Mouse (Mus musculus) cerebellum, adult 11-12 months (tissue): ENCODE measurements around the gene Shisa4.
A peak's percentile ranks its signal among the peaks of the same experiment; 100 is the strongest.
"Not testable (repeated sequence)": the region's sequence is repeated elsewhere in the genome, so short reads cannot be mapped to it uniquely, and the experiment has no call there.

Experiments
- DNase-seq: peaks from one replicate; pipeline ENCODE4 v3.0.0; 2022

Shisa4 gene

DNA sequence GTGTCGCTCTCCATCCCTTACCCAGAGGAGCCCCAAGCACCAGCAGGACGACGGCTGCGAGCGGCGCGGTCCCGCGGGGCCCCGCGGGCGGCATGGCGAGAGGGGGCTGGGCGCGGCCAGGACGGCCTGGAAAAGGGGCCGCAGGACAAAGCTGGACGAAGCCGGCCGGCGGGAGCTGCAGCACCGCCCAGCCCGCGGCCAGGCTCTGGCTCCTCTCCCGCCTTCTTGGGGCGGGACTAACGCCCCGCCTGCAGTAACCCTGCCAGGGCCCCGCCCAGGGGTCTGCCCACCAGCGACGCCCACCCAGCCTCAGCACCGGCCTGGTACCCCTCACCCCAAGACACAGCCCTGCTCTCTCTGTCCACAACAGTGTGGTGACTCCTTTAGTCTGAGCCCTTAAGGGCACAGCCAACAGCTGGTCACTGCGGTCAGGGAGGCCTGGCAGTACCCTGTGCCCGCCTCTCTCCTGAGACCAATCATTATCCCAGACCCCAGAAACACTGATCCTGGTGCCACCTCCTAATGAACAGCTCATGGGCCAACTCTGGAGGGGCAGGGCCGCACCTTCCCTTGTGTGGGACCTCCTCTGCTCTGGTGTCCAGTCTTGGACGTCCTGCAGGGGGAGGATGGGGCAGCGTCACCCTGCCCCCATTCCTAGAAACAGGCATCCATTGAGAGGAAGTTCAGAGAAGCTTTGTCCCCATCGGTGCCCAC lies at the start of gene Shisa4:
Gene Shisa4, minus strand, starts transcription at position 370 of the 714 bp plus-strand sequence.
- DNase-seq: peak; percentile 82

DNA sequence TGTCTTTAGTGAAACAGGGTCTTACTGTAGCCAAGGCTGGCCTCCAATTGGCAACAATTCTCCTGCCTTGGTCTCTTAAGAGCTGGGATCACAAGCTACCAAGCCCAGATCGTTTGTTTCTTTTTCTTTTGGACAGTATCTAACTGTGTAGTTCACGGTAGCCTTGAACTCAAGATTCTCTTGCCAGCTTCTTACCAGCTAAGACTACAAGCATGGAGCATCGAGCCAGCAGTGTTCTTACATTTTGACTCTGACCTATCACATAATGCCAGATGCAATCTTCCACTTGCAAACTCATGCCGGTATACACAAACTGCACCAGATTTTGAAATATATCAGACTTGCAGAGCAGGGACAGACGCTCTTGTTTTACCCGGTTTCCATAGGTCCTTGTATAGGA lies 47.7 kb upstream of the Shisa4 start:
- DNase-seq: no peak

DNA sequence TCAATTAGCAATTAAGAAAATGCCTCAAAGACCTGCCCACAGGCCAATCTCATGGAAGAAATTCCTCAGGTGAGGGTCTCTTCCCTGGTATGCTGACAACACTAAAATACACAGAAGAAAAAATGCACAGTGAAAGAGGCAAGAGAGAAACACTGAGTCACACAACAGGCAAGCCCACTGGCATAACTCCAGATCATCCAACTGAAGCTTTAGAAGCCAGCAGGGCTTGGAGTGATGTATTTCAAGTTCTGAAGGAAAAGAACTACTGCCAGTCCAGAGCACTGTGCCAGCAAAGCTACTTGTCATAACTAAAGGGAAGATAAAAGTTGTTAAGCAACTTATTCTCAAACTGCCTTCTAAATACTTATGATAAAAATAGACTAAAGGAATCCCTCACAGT lies 39.0 kb upstream of the Shisa4 start:
- DNase-seq: no peak

DNA sequence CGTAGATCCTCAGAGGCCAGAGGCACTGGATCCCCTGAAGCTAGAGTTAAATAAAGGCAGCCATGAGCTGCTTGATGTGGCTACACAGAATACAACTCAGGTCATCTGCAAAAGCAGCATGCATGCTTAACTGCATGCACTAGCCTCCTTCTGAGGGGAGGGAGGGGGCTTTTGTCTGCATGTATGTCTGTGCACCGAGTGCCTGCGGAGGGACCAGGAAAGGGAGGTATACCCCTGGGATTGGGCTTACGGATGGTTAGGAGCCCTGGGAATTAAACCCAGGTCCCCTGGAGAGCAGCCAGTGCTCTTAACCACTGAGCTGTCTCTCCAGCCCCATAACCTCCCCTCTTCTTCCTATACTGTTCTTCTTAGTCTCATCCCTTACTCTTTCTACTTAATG lies 37.1 kb upstream of the Shisa4 start:
- no peak for DNase-seq

DNA sequence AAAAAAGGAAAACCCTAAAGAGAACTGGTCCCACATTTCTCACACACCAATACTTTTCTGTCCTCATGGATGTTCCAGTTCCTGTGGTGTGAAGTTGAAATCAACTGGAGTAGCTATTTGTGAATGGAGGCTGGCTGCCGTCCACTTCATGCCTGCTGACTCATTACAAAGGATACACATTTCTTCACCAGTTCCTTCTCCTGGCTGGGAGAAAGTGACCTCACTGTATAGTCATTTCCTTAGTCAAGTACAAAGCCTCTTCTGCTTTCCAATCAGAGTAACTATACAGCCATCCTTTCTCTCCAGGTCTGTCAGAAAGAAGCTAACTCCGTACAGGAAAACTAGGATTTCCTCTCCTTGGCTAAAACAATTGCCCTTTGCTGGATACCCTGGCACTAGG lies 35.9 kb upstream of the Shisa4 start:
- DNase-seq: no peak

DNA sequence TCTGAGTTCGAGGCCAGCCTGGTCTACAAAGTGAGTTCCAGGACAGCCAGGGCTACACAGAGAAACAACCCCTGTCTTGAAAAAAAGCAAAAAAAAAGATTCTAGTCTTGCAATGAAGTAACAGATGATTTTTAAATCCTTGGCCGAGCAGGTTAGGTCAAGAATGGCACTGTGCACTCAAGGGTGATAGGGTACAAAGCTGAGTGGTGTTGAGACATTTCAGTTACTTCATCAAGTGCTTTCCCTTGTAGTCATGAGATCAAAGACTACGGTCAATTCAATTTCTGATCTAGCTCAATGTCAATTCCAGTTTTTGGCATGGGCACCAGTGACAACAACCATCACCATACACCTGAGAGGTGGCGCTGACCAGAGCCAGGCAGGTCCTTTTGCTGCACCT lies 33.9 kb upstream of the Shisa4 start:
- no peak for DNase-seq

DNA sequence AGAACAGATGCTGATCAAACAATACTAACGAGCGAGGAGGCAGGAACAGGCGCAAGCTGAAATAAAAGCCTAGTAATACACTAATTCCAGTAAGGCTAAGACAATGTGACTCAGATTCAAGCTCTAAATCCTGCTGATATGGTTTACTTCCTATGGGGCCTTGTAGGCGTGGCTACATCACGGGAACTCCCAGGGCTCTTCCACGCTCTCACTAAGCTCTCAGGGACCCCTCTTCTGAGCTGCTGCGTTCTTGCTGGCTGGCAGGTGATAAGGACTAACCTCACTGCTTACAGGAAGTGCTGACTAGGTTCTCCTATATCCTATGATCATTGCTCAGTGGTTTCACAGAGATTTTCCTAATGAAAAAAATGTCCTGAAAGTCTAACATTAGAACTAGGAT lies 30.3 kb upstream of the Shisa4 start:
- no peak for DNase-seq

DNA sequence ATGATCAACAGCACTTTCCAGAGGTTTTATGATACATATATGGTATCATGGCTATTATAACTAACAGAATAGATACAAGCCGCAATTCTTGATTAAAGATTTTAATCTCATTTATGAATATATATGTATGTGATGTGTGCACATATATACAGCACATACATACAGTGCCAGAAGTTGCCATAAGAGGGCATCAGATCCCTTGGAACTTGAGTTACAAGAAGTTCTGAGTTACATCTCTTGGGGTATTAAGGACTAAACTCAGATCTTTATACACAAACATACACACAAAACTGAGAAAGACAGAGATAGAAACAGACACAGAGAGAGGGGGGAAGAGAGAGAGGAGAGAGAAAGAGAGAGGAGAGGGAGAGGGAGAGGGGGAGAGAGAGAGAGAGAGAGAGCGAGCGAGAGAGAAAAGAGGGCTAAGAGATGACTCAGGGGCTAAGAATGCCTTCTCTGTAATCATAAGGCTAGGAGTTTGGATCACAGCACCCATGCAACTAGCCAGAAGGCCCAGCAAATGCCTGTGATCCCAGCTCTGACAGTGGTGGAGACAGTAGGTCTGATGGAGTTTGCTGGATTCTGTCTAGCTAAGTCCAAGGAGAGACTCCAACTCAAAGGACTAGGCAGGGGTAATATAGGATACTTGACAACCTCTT lies 26.5 kb upstream of the Shisa4 start:
- DNase-seq: no peak

DNA sequence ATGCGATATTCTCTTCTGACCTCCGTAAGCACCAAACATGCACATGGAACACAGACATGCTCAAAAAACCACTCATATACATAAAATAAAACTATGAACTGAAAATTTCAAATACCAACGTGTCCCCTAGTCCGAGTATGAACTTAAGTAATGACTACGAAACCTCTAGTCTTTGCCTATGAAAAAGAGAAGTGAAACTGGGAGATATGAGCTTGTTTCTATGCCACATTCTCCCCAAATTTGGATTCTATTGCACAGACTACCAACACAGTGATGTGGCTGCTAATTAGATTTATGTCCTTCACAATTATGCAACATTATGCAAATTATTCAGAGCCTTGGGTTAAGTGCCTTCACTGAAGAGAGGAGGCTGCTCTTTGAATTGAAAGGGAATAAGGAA lies 24.4 kb upstream of the Shisa4 start:
- no peak for DNase-seq

DNA sequence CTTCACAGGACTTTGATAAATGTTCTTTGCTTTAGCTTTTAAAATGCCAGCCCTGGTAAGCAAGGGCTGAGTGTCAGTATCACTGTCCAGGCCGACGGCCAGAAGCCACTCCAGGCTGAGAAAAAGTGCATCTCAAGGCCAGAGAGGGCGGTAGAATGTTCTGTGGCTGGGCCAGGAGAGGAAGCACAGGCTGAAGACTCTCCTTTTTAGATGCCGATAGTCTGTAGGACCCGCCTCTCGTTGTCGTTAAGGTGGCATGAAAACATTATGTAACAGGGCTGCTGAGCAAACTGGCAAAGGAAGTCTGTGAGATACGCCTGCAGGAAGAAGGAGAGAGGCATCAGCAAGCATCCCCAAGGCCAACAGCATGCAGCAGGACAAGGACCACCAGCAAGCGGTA lies 10.1 kb upstream of the Shisa4 start:
- DNase-seq: no peak

DNA sequence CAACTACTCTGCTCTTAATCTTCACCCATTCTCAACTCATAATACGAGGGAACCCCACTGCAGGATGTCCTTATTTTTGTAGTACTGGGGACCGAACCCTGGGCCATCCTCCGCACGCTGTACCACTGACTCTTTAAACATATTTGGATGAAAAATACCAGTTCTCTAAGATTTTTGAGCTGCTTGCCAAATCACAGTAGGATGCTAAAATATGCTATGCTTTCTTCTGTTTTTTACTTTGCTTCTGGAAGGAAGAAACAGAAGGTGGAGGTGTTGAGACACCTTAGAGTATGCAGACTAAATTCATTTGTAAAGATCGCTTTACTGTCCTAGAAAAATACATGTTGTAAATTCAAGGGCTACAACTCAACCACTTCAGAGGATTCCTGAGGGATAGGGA lies 9.1 kb upstream of the Shisa4 start:
- no peak for DNase-seq

DNA sequence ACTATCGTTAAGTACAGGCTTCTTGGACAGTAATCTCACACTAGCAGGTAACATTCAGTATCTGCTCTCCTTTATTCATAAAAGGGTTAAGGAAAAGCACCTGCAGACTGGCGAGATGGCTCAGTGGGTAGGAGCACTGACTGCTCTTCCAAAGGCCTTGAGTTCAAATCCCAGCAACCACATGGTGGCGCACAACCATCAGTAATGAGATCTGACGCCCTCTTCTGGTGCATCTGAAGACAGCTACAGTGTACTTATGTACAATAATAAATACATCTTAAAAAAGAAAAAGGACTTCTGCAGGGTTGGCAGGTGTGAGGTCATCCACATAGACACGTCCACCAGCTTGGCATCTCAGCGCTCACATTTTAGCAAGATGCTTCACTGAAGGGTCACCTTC lies 6.5 kb upstream of the Shisa4 start:
- not testable (repeated sequence) for DNase-seq

DNA sequence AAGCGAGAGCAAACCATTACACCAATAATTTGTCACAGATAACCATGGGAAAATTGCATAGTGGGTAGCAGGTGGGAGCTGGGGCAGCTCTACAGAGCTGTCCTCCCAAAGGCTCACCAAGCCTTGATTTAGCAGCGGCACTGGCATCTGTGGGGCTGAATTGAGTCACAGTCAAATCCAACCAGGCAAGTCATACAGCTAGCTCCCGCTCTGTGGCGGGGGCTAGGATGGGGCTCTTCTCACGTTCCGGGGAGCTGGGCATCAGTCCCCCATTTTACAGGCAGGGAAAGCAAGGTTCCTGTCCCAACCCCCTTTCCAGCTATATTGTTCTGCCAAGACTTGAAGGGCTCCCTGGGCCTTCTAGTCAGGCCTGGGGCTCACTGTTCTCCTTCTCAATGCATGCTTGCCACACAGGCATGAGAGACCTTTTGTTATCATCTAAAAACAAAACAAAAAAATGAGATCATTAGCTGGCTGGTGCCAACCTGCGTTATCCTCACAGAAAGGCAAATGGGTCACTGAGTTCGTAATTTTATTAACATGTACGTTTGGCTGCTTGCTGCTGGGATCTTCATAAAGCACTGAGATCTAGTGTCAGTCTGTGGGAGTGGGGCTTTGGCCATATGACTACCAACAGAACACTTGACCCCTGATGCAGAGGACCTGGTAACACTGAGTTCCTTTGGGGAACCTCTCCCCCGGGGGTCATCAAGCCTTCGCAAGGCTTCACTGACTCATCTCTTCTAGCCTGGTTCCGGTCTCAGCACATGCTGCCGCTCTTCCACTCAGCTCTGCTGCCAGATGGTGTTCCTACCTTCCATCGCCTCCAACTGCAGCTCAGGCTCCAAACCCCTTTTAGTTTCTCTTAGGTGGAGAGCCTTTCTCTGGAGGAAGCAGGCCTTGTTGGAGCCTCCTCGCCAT lies 5.3 kb upstream of the Shisa4 start:
- DNase-seq: peak; percentile 68

DNA sequence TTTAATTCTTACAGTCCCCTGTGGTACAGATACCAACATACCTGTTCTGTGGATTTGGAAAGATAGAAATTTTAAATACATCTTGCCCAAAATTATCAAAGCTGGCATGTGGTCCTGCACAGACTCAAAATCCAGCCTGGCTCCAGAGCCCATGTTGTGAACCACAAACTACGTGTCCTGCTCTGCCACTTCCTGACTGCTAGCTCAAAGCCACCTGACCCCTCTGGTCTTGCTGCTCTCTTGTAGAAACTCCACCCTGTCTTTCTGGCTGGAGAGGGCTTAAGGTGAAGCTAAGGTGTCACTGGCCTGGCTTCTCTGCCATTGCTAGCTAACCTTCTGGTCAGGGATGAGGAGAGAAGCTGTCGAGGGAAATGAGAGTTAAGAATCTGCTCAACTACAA lies 4.0 kb upstream of the Shisa4 start:
- DNase-seq: no peak

DNA sequence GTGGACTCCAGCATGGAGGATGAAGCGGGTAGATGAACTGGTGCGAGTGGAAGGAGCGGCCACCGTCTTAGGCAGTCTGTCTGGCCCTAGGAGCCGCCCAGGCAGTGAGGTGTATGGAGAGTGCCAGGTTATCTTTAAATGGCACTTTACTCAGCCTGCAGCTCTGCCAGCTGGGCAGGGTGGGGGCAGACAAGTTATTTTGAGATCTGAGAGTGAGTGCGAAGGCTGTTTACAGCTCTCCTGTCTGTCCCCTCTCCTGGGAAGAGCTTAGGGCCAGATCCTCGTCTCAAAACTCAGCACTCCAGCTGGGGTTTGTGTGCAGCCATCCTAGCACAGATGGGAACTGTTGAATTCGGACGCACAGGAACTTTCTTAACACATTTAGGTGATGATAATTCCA lies 3.5 kb upstream of the Shisa4 start:
- no peak for DNase-seq

DNA sequence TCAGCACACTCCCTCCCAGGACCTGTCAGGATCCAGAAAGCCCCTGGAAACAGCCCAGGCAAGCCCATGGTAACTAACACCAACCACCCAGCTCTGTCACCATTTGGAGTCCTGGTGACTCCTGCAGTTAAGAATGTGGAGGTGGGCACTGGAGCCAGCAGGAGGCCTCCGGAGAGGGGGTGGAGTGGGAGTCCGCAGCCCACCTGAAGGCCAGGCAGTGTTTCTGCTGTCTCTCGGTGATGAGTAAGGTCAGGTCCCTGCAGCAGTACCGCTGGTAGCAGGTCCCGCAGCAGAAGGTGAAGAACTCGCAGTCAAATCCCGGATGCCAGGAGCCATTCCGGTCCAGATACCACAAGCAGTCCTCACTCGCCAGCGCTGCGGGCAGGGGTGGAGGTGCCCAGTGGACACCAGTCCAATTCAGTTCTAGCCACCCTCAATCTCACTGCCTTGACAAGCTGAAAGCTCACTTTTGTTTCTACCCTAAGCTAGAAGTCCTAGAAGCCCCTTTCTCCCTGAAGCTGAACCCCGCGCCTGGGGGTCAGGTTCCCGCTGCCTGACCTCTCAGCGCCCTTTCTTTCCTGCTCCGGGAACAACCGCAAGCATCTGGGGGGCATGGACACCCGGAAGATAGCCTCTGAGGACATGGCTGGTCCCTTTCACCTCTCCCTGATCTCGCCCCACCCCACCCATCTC lies 716 bp downstream of the Shisa4 start:
- DNase-seq: peak; percentile 65

DNA sequence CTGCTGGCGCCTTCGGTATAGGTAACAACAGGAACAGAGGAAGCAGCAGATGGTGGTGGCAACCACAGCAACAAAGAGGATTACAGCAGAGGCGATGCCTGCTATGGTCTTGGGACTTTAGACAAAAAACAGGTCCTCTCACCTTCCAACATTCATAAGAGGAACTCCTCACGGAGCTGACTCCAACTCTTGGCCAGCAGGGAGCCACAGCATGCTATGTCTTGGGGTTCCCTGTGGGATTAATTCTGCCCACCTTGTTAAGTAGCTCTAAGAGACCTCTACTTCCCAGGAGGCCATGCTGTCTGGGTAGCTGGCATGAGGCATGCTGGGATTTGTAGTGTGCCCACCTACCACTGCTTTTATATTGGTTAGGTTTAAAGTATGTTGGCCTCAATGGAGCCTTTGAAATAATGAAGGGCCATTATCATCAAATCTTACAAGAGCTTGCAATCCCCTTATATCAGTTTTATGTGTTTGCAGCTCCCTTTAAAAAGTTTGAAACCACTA lies 1.8 kb downstream of the Shisa4 start:
- peak; percentile 31 for DNase-seq

DNA sequence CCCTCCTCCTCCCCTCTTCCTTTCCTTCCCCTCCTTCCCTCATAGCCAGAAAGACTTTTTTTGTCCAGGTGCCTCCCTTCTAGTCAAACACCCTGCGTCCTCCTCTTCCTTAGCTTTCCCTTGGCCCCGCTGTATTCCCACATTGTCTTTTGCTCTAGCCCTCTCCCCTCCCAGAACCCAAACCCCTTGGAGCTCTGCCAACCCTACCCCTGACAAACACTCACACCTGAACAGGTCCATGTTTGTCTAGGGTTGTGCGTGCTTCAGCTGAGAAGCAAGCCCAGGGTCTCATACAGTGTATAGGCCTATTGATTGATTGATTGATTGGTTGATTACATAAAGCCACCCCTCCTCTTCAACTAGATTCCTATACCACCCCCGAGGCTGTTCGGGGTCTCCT lies 5.6 kb downstream of the Shisa4 start:
- DNase-seq: peak; percentile 52

DNA sequence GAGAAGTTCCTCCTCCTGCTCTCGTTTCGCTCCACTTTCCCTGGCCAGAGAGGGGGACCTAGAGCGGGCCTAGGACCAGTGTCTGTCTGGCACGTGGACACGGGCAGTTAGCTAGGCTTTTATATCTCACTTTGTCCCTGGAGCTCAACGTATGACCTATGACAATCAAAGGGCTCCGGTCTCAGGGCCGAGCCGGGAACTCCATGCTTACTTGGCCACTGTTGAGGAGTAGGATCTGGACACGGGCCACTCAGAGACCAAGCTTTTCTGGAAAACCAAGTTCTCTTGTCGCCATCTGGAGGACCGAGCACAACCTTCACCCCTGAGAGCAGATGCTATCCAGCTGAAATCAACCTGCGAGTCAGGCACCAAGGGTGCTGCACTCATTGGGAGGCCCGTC lies 6.1 kb downstream of the Shisa4 start:
- peak; percentile 66 for DNase-seq

DNA sequence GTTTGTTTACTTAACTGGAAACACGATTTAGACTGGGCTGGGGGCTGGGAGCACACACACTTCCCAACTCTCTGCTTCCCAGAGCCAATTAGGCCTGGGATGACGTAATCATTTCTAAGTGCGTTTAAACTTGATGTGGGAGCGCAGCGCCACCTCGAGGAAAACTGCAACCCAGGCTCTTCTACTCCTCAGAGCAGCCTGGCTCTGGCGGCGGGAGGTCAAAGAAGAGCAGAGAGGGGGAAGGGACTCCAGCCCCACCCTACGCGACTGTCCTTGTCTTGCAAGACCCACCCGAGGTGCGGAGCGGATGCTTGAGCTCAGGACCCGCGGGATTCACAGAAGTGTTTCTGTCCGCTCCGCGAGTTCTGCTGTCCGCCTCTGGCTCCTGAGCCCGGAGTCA lies 6.8 kb downstream of the Shisa4 start:
- DNase-seq: peak; percentile 91

DNA sequence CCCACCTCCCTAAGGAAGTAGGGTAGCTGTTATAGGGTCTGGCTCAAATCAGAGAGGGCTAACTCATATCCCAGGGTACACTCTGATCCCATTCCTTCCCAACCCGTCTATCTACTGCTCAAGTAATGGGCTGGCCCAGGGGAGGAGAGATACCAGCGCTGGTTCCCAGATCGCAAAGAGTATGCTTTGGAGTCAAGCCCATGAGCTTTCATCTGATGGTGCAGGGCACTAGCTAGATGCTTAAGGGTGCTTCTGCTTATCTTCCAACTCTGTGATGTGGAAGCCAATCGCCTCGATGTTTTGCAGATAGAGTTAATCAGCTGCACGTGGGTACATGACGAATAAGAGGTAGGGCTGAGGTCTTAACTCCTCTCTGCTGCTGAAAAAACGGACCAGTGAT lies 7.4 kb downstream of the Shisa4 start:
- DNase-seq: peak; percentile 38

DNA sequence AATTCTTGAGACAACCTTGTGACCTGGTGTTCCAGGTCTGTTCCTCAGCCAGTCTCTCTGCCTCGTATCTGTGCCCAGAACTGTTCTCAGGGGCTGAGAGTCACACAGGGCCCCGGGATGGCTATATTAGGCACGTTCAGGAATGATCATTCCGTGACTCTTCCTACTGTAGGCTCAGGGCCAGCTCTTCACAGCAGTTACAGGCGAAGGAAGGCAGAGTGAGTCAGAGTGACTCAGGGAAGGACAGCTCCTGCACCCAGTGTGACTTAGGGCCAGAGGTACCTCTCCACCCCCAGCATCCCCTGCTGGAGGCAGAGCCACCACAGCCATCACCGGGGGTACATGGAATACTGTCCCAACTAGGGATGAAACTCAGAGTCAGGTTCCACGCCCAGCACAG lies 8.0 kb downstream of the Shisa4 start:
- DNase-seq: no peak

DNA sequence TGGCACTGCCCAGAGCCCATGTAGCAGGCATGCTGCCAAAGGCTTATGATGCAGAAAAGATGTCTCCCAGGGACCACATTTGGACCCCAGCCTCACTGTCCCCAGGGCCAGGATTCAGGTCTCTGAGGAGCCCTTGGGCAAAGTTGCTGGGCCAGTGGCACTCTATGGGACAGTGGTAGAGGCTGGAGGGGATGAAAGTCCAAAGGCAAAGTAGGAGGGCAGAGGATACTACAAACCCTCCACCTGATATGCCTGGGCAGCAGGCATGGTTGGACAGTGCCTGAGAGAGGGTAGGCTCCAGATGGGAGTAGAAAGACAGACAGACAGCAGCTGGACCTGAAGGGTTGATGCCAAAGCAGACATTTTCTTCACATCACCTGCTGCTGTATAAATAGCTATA lies 8.7 kb downstream of the Shisa4 start:
- DNase-seq: no peak
